Mouse (Mus musculus) erythroblast, embryonic 14.5 days (primary cell): ENCODE measurements around the gene Snai1. TPM values are rescaled to one million over a fixed set of nuclear protein-coding genes. Genes with fewer than 3 reads are reported as not detected.

ENCODE experiments used
- H3K27me3 ChIP-seq: 2 replicates; pipeline ENCODE4 v1.6.1; 2012; ENCODE audit warnings: inconsistent platforms; ENCODE audit not compliant: control insufficient read depth
- H3K36me3 ChIP-seq: 2 replicates; pipeline ENCODE4 v1.6.1; 2012; ENCODE audit warnings: mild to moderate bottlenecking, inconsistent platforms; ENCODE audit not compliant: control insufficient read depth
- H3K4me1 ChIP-seq: 2 replicates; pipeline ENCODE4 v1.6.1; 2012; ENCODE audit warnings: inconsistent platforms; ENCODE audit not compliant: control insufficient read depth
- H3K4me3 ChIP-seq: replicated peaks from 2 replicates; pipeline ENCODE3; 2012; ENCODE audit warnings: moderate library complexity, mild to moderate bottlenecking, inconsistent platforms
- H3K9me3 ChIP-seq: 2 replicates; pipeline ENCODE4 v1.6.1; 2012; ENCODE audit warnings: low read length, inconsistent platforms, mixed read lengths; ENCODE audit not compliant: control insufficient read depth
- GATA1 ChIP-seq: IDR thresholded peaks from 2 replicates; pipeline ENCODE4 v1.6.1; 2012; ENCODE audit warnings: low read length, inconsistent platforms, mixed read lengths
- TAL1 ChIP-seq: IDR thresholded peaks from 3 replicates; pipeline ENCODE4 v1.6.1; 2012; ENCODE audit warnings: low read length, inconsistent platforms, mixed read lengths
- polyA plus RNA-seq: library from polyadenylated mRNA; stranded (reverse); fragments of >175 nt; gene quantifications from 2 replicates; pipeline ENCODE4 v1.2.3, GENCODE M21; 2012

Gene Snai1
- polyA plus RNA-seq, 1 experiment = not detected

GRCm38 (mm10) chr2:167570815-167571214 is 32.8 kb downstream of the Snai1 start:
- no peak for TF ChIP-seq GATA1
- no peak for TF ChIP-seq TAL1
- Histone ChIP-seq H3K4me3 (no peak overlapping the region), H3K36me3 (no peaks in the 10 kb centered on the region), H3K27me3 (no peaks in the 10 kb centered on the region), H3K9me3 (no peaks in the 10 kb centered on the region), H3K4me1 (no peaks in the 10 kb centered on the region)

DNA sequence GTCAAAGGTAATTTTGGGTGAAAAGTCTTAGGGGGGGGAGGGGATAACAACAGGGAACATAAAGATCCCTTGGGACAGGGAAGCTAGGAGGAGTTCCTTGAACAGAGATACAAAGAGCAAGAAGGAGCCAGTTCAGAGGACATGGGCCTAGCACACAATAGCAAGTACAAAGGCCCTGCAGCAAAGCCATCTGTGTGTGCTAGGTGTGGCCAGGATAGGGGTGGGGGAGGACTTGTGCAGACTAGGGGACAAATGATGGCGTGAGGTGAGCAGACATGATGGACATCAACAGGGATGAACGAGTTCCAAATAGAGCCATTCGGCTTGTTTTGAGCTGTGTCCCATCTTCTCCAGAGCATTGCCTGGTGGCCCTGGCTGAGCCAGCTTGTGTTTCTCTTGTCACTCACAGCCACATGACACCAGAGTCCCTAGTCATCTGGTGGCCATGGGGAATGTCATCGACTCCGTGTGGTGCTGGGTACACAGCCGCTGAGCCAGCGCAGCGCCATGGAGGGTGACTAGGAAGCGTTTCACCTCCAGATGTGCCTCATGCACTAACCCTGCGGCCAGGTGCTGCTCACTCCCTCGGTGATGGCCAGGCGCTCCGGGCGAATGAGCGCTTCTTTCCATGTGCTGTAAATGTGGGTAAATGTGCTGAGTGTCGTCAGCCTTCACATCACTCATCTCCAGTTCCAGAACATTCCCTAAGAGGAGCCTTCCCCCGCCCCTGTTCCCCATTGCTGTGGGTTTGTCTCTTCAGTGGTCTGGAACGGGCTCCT is 33.6 kb downstream of the Snai1 start:
- TF ChIP-seq GATA1 = no peak
- no peak for TF ChIP-seq TAL1
- no peaks in the 10 kb centered on the region for H3K4me1 ChIP-seq
- H3K9me3 ChIP-seq = no peaks in the 10 kb centered on the region
- H3K36me3 ChIP-seq = no peaks in the 10 kb centered on the region
- H3K27me3 ChIP-seq = no peaks in the 10 kb centered on the region
- H3K4me3 ChIP-seq = no peak overlapping the region

GRCm38 (mm10) chr2:167574814-167575213 is 36.8 kb downstream of the Snai1 start:
- no peaks in the 10 kb centered on the region for H3K36me3 ChIP-seq
- H3K4me3 ChIP-seq = no peak overlapping the region
- no peaks in the 10 kb centered on the region; the same call in 1 of the 2 replicates for H3K4me1 ChIP-seq

GRCm38 (mm10) chr2:167575581-167575980 is 37.6 kb downstream of the Snai1 start:
- Histone ChIP-seq H3K27me3 (no peaks in the 10 kb centered on the region), H3K4me1 (no peaks in the 10 kb centered on the region; the same call in 1 of the 2 replicates), H3K36me3 (no peaks in the 10 kb centered on the region), H3K9me3 (no peaks in the 10 kb centered on the region), H3K4me3 (no peak overlapping the region)
- TF ChIP-seq TAL1 = no peak
- TF ChIP-seq GATA1 = no peak

More at GRCm38 (mm10) chr2:167574814-167575213, 36.8 kb downstream of the Snai1 start:
- TF ChIP-seq TAL1 (no peak), GATA1 (no peak)
- H3K9me3 ChIP-seq = no peaks in the 10 kb centered on the region
- H3K27me3 ChIP-seq = no peaks in the 10 kb centered on the region

DNA sequence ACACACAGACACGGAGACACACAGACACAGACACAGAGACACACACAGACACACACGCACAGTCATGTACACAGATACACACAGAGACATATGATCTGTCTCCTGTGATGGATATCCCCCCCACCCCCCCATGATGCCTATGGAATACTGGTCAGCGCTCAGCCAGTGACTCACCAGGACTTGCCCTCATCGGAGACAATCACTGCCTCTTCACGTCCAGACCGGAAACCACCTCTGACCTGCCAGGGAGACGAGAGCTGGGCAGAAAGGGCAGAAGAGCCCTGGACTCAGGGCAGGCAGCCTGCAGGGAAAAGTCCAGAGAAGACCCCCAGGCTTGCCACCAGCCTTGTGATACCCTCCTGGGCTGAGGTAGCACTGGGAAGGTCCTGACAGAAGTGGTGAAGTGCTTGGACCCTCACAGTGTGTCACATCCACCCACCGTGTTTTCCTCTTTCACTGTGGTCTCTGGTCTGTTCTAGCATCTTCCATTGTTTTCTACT is 38.2 kb downstream of the Snai1 start:
- TF ChIP-seq TAL1 = no peak
- TF ChIP-seq GATA1 = no peak
- Histone ChIP-seq H3K27me3 (no peaks in the 10 kb centered on the region), H3K4me3 (no peak overlapping the region), H3K36me3 (no peaks in the 10 kb centered on the region), H3K4me1 (no peaks in the 10 kb centered on the region; the same call in 1 of the 2 replicates), H3K9me3 (no peaks in the 10 kb centered on the region)

- TF ChIP-seq GATA1 (no peak), TAL1 (no peak)
- H3K27me3 ChIP-seq = no peaks in the 10 kb centered on the region
- H3K4me3 ChIP-seq = no peak overlapping the region
- H3K36me3 ChIP-seq = no peaks in the 10 kb centered on the region
- no peaks in the 10 kb centered on the region for H3K9me3 ChIP-seq
- H3K4me1 ChIP-seq = no peaks in the 10 kb centered on the region; the same call in 1 of the 2 replicates
Observed at GRCm38 (mm10) chr2:167577186-167577785, 39.3 kb downstream of the Snai1 start.

GRCm38 (mm10) chr2:167578521-167578920 is 40.5 kb downstream of the Snai1 start:
- no peaks in the 10 kb centered on the region for H3K9me3 ChIP-seq
- H3K36me3 ChIP-seq = no peaks in the 10 kb centered on the region
- H3K27me3 ChIP-seq = no peaks in the 10 kb centered on the region
- H3K4me1 ChIP-seq = no peaks in the 10 kb centered on the region; the same call in none of the 2 replicates
- TF ChIP-seq GATA1 (no peak), TAL1 (no peak)
- no peak overlapping the region for H3K4me3 ChIP-seq

DNA sequence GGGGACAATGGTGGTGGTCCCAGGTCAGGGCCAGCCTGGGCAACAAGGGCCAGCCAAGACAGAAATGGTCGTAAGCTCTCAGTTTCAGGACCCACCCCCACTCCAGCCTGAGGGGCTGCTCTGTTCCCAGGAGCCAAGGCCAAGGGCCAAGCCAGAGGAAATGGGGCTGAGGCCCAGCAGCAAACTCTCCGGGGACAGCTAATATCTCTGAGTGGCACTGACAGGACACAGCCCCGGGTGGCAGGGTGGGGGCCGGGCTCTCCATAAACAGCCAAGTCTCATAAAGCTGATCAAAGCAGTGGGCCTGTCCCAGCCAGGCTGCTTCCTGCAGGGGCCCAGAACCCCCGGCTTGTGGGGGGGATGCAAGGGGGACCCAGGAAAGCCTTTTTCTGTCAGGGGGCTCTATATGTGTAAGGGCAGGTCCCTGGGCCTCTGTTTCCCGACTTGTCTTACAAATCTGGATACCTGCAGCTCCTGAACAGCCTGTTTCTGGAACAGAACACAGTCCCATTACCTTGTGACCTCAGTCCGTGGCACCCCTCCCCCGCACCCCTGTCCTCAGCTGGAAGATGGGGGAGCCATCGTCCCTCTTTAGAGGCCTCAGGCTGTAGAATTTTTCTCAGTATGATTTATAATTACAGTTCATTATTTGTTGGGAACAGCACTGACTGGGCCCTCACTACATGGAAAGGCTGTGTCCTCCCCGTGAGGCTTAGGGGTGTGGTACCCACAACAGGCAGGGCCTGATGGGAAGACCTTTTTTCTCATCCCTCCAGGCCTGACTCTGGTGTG is 45.4 kb downstream of the Snai1 start:
- Histone ChIP-seq H3K9me3 (no peaks in the 10 kb centered on the region), H3K4me1 (peaks cover 13% of the 10 kb centered on the region), H3K36me3 (no peaks in the 10 kb centered on the region), H3K27me3 (no peaks in the 10 kb centered on the region), H3K4me3 (no peak overlapping the region)
- TF ChIP-seq TAL1 (no peak), GATA1 (no peak)

GRCm38 (mm10) chr2:167585273-167585672 is 47.3 kb downstream of the Snai1 start:
- H3K9me3 ChIP-seq = no peaks in the 10 kb centered on the region
- no peak for TF ChIP-seq GATA1
- no peak for TF ChIP-seq TAL1
- H3K4me1 ChIP-seq = peaks cover 29% of the 10 kb centered on the region
- H3K4me3 ChIP-seq = no peak overlapping the region
- H3K27me3 ChIP-seq = no peaks in the 10 kb centered on the region
- no peaks in the 10 kb centered on the region for H3K36me3 ChIP-seq
